Mouse (Mus musculus) retina, postnatal 1 day (tissue): ENCODE data around the gene Tmem185a.
A peak's percentile ranks its signal among the peaks of the same experiment; 100 is the strongest.
"Not testable (repeated sequence)": the region's sequence is repeated elsewhere in the genome, so short reads cannot be mapped to it uniquely, and the experiment has no call there.

ENCODE experiments used
- DNase-seq: peaks from one replicate; pipeline ENCODE4 v3.0.0-alpha.2; 2012

The Tmem185a gene

GRCm38 (mm10) chrX:70476792-70477776 lies at the start of gene Tmem185a:
TSS of gene Tmem185a (minus strand) at chrX:70477180.
- peak; percentile 93 for DNase-seq

DNA sequence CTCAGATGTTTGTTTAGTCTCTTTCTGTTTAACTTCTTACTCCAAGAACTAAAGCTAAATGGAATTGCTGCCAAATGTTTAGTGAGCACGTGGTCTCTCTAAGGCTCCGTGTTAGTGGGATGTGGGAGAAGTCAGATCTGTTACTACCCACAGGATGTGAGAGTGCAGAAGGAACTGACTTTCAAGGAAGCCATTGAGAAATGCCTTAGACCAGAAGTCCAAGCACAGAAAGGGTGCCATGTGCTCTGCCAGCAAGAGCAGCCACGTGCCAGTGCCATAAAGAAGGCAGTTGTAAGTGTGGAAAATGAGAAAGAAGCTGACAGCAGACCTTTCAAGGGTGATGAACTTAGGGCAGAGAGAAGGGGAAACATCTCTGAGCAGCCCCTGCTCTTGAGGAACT lies 37.4 kb upstream of the Tmem185a start:
- not testable (repeated sequence) for DNase-seq

GRCm38 (mm10) chrX:70487328-70487727 lies 10.3 kb upstream of the Tmem185a start:
- not testable (repeated sequence) for DNase-seq

DNA sequence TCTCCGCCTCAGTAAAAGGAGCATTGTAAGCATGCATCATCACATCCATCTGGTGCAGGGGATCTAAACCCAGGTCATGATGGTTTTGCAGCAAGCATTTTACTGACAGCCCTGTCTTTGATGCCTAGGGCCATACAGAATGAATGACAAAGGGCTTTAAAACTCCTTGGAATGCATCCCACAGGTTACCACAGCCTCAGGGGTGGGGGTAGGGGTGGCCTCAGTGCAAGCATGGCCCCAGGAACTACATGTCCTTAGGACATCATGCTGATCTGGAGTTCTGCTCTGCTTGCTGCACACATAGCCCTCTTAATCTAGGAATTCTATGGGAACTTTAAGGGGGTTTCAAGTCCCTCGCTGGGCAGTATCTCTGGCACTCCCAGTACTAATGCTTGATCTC lies 5.2 kb upstream of the Tmem185a start:
- no peak for DNase-seq

DNA sequence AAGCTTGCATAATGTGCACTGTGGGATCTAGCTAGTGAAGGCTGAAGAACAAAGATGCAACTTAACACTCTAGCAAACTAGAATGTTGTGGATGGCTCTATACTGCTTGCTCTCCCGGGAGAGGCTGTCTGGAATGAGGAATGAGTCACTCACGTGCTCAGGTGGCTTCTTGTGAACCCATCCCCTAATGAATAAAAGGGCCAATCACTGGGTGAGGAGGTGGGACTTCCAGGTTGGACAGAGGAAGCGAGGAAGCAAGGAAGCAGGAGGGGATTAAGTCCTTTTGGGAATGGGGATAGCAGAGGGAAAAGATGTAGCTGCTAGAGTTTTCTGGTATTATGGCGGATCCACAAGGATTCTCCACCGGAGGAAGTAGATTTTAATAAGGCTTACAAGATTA lies 1.7 kb upstream of the Tmem185a start:
- DNase-seq, result no peak

- no peak for DNase-seq
Measured at GRCm38 (mm10) chrX:70475215-70475765, 1.7 kb downstream of the Tmem185a start.

GRCm38 (mm10) chrX:70466897-70467296 lies 10.1 kb downstream of the Tmem185a start:
- DNase-seq, result no peak

DNA sequence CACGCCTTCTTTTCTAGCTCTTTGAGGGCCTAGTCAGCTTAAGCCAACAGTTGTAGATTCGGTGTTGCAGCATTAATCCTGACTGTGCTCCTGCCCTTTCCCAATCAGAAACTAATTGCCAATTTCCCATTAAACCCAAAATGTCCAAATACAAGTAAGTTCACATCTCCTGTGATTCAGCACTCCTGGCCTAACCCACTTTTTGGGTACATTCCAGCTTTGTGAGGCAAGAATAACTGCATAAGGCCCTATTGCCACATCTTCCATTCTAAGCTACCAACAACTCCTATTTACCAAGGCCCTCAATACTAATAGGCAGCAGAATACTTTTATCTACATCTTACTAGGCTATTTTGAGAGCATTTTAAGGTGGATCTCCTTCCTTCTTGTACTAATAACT lies 11.5 kb downstream of the Tmem185a start:
- no peak for DNase-seq

DNA sequence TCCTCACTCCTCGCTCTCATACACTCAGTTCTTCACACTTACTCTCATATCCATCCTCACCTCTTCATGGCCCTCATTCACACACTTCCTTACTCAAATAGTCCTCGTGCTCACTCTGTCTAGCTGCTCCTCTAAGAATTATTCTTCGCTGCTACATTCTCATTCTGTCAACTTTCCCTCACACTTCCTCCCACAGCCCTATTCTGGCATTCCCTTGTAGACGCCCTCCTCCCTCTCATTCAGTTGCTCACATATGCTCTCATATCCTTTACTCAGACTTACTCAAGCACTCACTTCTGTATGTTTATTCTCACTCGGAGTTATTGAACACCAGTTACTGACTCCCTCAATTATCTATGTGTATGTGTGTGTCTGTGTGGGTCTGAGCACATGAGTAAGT lies 13.4 kb downstream of the Tmem185a start:
- DNase-seq, result no peak

GRCm38 (mm10) chrX:70452359-70452758 lies 24.6 kb downstream of the Tmem185a start:
- not testable (repeated sequence) for DNase-seq

DNA sequence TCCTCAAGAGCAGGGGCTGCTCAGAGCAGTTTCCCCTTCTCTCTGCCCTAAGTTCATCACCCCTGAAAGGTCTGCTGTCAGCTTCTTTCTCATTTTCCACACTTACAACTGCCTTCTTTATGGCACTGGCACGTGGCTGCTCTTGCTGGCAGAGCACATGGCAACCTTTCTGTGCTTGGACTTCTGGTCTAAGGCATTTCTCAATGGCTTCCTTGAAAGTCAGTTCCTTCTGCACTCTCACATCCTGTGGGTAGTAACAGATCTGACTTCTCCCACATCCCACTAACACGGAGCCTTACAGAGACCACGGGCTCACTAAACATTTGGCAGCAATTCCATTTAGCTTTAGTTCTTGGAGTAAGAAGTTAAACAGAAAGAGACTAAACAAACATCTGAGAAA lies 51.5 kb downstream of the Tmem185a start:
- not testable (repeated sequence) for DNase-seq
